Mouse (Mus musculus): ENCODE measurements at regions not wholly inside any gene's neighbourhood (a gene's known extent, or its start where the extent isn't known, plus 50 kb on each side); places are given as distances from the start of the nearest gene placed in this dataset.

- Histone ChIP-seq H3K27me3 (ENCODE audit: insufficient read depth, low read length) (no peaks in the 10 kb centered on the region), H3K4me3 (replicated peaks; ENCODE audit: low read length) (no peak overlapping the region), H3K9me3 (ENCODE audit: low read length) (no peaks in the 10 kb centered on the region), H3K36me3 (ENCODE audit: insufficient read depth, low read length) (no peaks in the 10 kb centered on the region), H3K4me1 (replicated peaks; ENCODE audit: low read depth, low read length) (no peaks in the 10 kb centered on the region)
- TF ChIP-seq POU5F1 (IDR thresholded peaks at IDR 0.05; ENCODE audit: borderline replicate concordance, low read length) (no peak), CTCF (conservative IDR thresholded peaks at IDR 0.05; ENCODE audit: low read length) (no peak), NANOG (IDR thresholded peaks at IDR 0.05; ENCODE audit: borderline replicate concordance, low read length) (no peak)
Measured at GRCm38 (mm10) chr3:111281584-111281983, 1030.8 kb upstream of the Prmt6 start.

All from E14TG2a.4 (cell line).